Mouse (Mus musculus) myocyte (in vitro differentiated cells): Measurements from ENCODE around the gene Srrt.

Source experiments
- CEBPB ChIP-seq: IDR thresholded peaks from 2 replicates; pipeline ENCODE4 v1.6.1; 2011; ENCODE audit warnings: mild to moderate bottlenecking, moderate library complexity; ENCODE audit not compliant: poor library complexity, insufficient read depth, severe bottlenecking
- E2F4 ChIP-seq: IDR thresholded peaks from one replicate; pipeline ENCODE4 v1.6.1; 2011; ENCODE audit warnings: mild to moderate bottlenecking, control low read depth, moderate library complexity; ENCODE audit not compliant: insufficient read depth
- MYOG ChIP-seq, 3 experiments: IDR thresholded peaks; one replicate each; pipeline ENCODE4 v1.6.1; 2011; ENCODE audit warnings: control low read depth in 2 of 3, low read depth in 2 of 3, mild to moderate bottlenecking in 2 of 3; ENCODE audit not compliant: insufficient read length in 2 of 3, control insufficient read depth in 1 of 3, insufficient read depth in 1 of 3
- POLR2A ChIP-seq: IDR thresholded peaks from one replicate; pipeline ENCODE4 v1.6.1; 2011; ENCODE audit warnings: low read depth, mild to moderate bottlenecking, control low read depth, moderate library complexity; ENCODE audit not compliant: insufficient read length
- POLR2AphosphoS2 ChIP-seq: IDR thresholded peaks from one replicate; pipeline ENCODE4 v1.6.1; 2011; ENCODE audit warnings: low read depth, control low read depth; ENCODE audit not compliant: insufficient read length
- USF1 ChIP-seq: IDR thresholded peaks from one replicate; pipeline ENCODE4 v1.6.1; 2011; ENCODE audit warnings: low read depth, mild to moderate bottlenecking, control low read depth, moderate library complexity

DNA sequence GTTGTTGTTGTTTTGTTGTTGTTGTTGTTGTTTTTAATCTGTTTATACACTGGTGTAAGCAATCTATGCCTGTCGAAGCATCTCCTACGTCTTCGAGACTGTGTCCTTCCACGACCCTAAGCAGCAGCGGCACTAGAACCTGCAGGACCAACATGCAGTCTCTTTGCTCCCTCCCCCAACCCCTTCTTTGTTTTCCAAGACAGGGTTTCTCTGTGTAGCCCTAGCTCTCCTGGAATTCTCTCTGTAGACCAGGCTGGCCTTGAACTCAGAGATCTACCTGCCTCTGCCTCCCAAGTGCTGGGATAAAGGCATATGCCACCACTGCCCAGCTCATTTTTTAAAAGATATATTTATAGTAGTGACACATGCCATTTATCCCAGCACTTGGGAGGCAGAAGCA is 35.9 kb upstream of the Srrt start:
- TF ChIP-seq USF1 (no peak), POLR2A (no peak), POLR2AphosphoS2 (no peak), MYOG (IDR thresholded peaks at IDR 0.05; ENCODE audit: control insufficient read depth in 1 of 3, insufficient read depth in 1 of 3, insufficient read length in 2 of 3, low read depth in 2 of 3) (no peak), E2F4 (no peak), CEBPB (no peak)
